In genomic region chr3:148988996-148989817, GRCm38 (mm10) we compare ENCODE assay signal across 8 mouse cellular contexts. TPM values are rescaled to one million over a fixed set of nuclear protein-coding genes. Genes with fewer than 3 reads are reported as not detected.
DNase-seq lines count a peak whose midpoint lies in the region; ATAC-seq lines count a peak whose summit lies in the region.

No protein-coding gene starts in this region.

- under 1% methylated on average over 74 of the region's 75 CpGs for WGBS in intestine, embryonic 15.5 days

- peak; percentile 95 for DNase-seq in adrenal gland, adult 2 months
- peak; percentile 78 for DNase-seq in embryo, embryonic 11.5 days (ENCODE audit: low read depth, low spot score)
- peak; percentile 77 to 78 for DNase-seq in gastrocnemius, postnatal 36 days
- peak; percentile 77 to 86 for DNase-seq in left cerebral cortex, postnatal 25 days (ENCODE audit: low spot score in 2 of 2)
- DNase-seq in right cerebral cortex, postnatal 36 days (ENCODE audit: low spot score in 2 of 2), result peak; percentile 70 to 72
- no peak for DNase-seq in T-cell, adult 2 months (ENCODE audit: low spot score)

- peaks cover 7% of the 10 kb centered on the region; the same call in 1 of the 2 replicates for H3K4me1 ChIP-seq in intestine, embryonic 15.5 days (replicated peaks)

- peak overlapping the region; percentile 79 for H3K4me3 ChIP-seq in intestine, embryonic 15.5 days (replicated peaks)

- no peaks in the 10 kb centered on the region for H3K9me3 ChIP-seq in intestine, embryonic 15.5 days

- H3K9ac ChIP-seq in intestine, embryonic 15.5 days, result peak overlapping the region; percentile 83

- peak overlapping the region; percentile 77 for H3K4me2 ChIP-seq in intestine, embryonic 15.5 days (replicated peaks)

- ATAC-seq in intestine, embryonic 15.5 days, result peak; percentile 87
- peak; percentile 85 for ATAC-seq in megakaryocyte-erythroid progenitor cell, adult 5-6 weeks (replicated peaks; ENCODE audit: low FRiP score, low TSS enrichment, poor library complexity, severe bottlenecking)

- peak overlapping the region; percentile 100 for H3K27ac ChIP-seq in intestine, embryonic 15.5 days

- no peaks in the 10 kb centered on the region for H3K36me3 ChIP-seq in intestine, embryonic 15.5 days

- intact Hi-C loops in gastrocnemius, postnatal 36 days (cut with DNase I), result loop anchor here (5.0 kb wide), 1 partner anchor 147 kb away; no protein-coding TSS in a partner anchor
- intact Hi-C loops in left cerebral cortex, postnatal 25 days (cut with DNase I), result loop anchor here (1.0 to 10.0 kb wide), 5 partner anchors 67 to 1994 kb away; no protein-coding TSS in a partner anchor

- no peaks in the 10 kb centered on the region for H3K27me3 ChIP-seq in intestine, embryonic 15.5 days (replicated peaks)

RNA-seq across cellular contexts. Expression of gene Adgrl2, which starts 1.1 kb away (rescaled TPM):
- total RNA-seq in adrenal gland, adult 2 months (2021), result 10 to 100 TPM; 49.1 to 69.0 TPM
- 64.8 and 70.5 TPM in 2 replicates for polyA plus RNA-seq in adrenal gland, adult 2 months (2012; rRNA removed)
- 10 to 100 TPM; 10.4 to 10.6 TPM for total RNA-seq in gastrocnemius, postnatal 36 days (2021)
- 38.6 and 38.9 TPM in 2 replicates for polyA plus RNA-seq in intestine, embryonic 15.5 days (2015; fragmentation: Nextera tagmentation; extraction: Ambion mirVana)
- total RNA-seq in left cerebral cortex, postnatal 25 days (2021), result 100 to 1,000 TPM; 129 to 135 TPM
- total RNA-seq in megakaryocyte-erythroid progenitor cell, adult 5-6 weeks (2014; fragmentation: Nextera tagmentation), result 36.7 and 50.0 TPM in 2 replicates
- 18.9 and 32.1 TPM in 2 replicates for total RNA-seq in megakaryocyte-erythroid progenitor cell, adult 5-6 weeks (2017)
